ENCODE assay signal across 8 mouse cellular contexts in genomic region chr8:36361255-36361654, GRCm38 (mm10).
DNase-seq lines count a peak whose midpoint lies in the region; ATAC-seq lines count a peak whose summit lies in the region.

No protein-coding gene starts in this region.

- H3K4me3 ChIP-seq in kidney, embryonic 14.5 days (ENCODE audit: low read length) = no peak overlapping the region
- H3K4me3 ChIP-seq in forebrain, embryonic 14.5 days (ENCODE audit: low read depth, low read length) = no peak overlapping the region
- no peak overlapping the region for H3K4me3 ChIP-seq in midbrain, embryonic 13.5 days (replicated peaks)

- H3K9me3 ChIP-seq in kidney, embryonic 14.5 days (ENCODE audit: control insufficient read depth, low read length) = no peaks in the 10 kb centered on the region
- no peaks in the 10 kb centered on the region for H3K9me3 ChIP-seq in forebrain, embryonic 14.5 days (replicated peaks; ENCODE audit: control insufficient read depth, low read length)
- no peaks in the 10 kb centered on the region for H3K9me3 ChIP-seq in midbrain, embryonic 13.5 days

- intact Hi-C loops in left cerebral cortex, postnatal 10 days (cut with DNase I) = loop anchor here (1.0 to 5.0 kb wide), 3 partner anchors 162 to 701 kb away; no protein-coding TSS in a partner anchor

- H3K27ac ChIP-seq in kidney, embryonic 14.5 days (ENCODE audit: low read depth, low read length) = no peak overlapping the region
- H3K27ac ChIP-seq in forebrain, embryonic 14.5 days (ENCODE audit: low read depth, low read length) = no peak overlapping the region
- H3K27ac ChIP-seq in midbrain, embryonic 13.5 days = no peak overlapping the region

- DNase-seq in kidney, adult 18-20 months = peak; percentile 48
- DNase-seq in c-Kit-positive CD71-negative TER-119-negative erythroid progenitor cells, embryonic 14.5 days (ENCODE audit: low read depth) = peak; percentile 50
- DNase-seq in forebrain, embryonic 14.5 days (ENCODE audit: low spot score) = peak; percentile 88
- peak; percentile 76 for DNase-seq in induced T-regulatory cell, adult 2 months (ENCODE audit: low read depth)
- peak; percentile 73 to 75 for DNase-seq in left cerebral cortex, postnatal 10 days (ENCODE audit: extremely low spot score in 1 of 2, low spot score in 2 of 2)
- peak; percentile 65 for DNase-seq in splenic B cell, adult 2 months (ENCODE audit: low read depth, low spot score)

- WGBS in kidney, embryonic 14.5 days = 18% methylated on average over 2 of the region's 2 CpGs
- WGBS in forebrain, embryonic 14.5 days = 14% methylated on average over 2 of the region's 2 CpGs
- WGBS in midbrain, embryonic 13.5 days = 17% methylated on average over 2 of the region's 2 CpGs

- H3K36me3 ChIP-seq in kidney, embryonic 14.5 days (ENCODE audit: control insufficient read depth, insufficient read depth, low read length) = no peaks in the 10 kb centered on the region
- no peaks in the 10 kb centered on the region for H3K36me3 ChIP-seq in forebrain, embryonic 14.5 days (ENCODE audit: control insufficient read depth, insufficient read depth, low read length)
- H3K36me3 ChIP-seq in midbrain, embryonic 13.5 days = no peaks in the 10 kb centered on the region
- H3K36me3 ChIP-seq in splenic B cell, adult 2 months (ENCODE audit: control insufficient read depth, insufficient read depth, low read length, poor library complexity, severe bottlenecking) = no peaks in the 10 kb centered on the region

- no peak overlapping the region for H3K9ac ChIP-seq in kidney, embryonic 14.5 days (ENCODE audit: low read depth, low read length)
- no peak overlapping the region for H3K9ac ChIP-seq in forebrain, embryonic 14.5 days (ENCODE audit: low read length)
- no peak overlapping the region for H3K9ac ChIP-seq in midbrain, embryonic 13.5 days (replicated peaks)

- H3K4me1 ChIP-seq in kidney, embryonic 14.5 days (ENCODE audit: control insufficient read depth, insufficient read depth, low read length) = no peaks in the 10 kb centered on the region
- H3K4me1 ChIP-seq in forebrain, embryonic 14.5 days (ENCODE audit: control insufficient read depth, insufficient read depth, low read length) = peaks cover 4% of the 10 kb centered on the region; the same call in 1 of the 2 replicates
- no peaks in the 10 kb centered on the region for H3K4me1 ChIP-seq in midbrain, embryonic 13.5 days (replicated peaks)

- no peak; the same call in 1 of the 2 replicates for ATAC-seq in kidney, embryonic 14.5 days (ENCODE audit: low FRiP score, low TSS enrichment)
- peak; percentile 83 for ATAC-seq in forebrain, embryonic 14.5 days
- peak; percentile 48; the same call in 1 of the 2 replicates for ATAC-seq in midbrain, embryonic 13.5 days

- H3K4me2 ChIP-seq in kidney, embryonic 14.5 days (replicated peaks; ENCODE audit: low read depth, low read length) = no peak overlapping the region
- H3K4me2 ChIP-seq in forebrain, embryonic 14.5 days (ENCODE audit: low read length) = no peak overlapping the region
- H3K4me2 ChIP-seq in midbrain, embryonic 13.5 days (replicated peaks) = no peak overlapping the region

- H3K27me3 ChIP-seq in kidney, embryonic 14.5 days (ENCODE audit: control insufficient read depth, insufficient read depth, low read length) = no peaks in the 10 kb centered on the region
- H3K27me3 ChIP-seq in forebrain, embryonic 14.5 days (replicated peaks; ENCODE audit: control insufficient read depth, insufficient read depth, low read length) = no peaks in the 10 kb centered on the region
- no peaks in the 10 kb centered on the region for H3K27me3 ChIP-seq in midbrain, embryonic 13.5 days
- H3K27me3 ChIP-seq in splenic B cell, adult 2 months (ENCODE audit: control insufficient read depth, insufficient read depth, low read length, poor library complexity, severe bottlenecking) = no peaks in the 10 kb centered on the region
